Mouse (Mus musculus): ENCODE measurements around the gene Neil3. TPM values are rescaled to one million over a fixed set of nuclear protein-coding genes. Genes with fewer than 3 reads are reported as not detected.

Gene Neil3
- polyA plus RNA-seq (2014; fragmentation: Nextera tagmentation; extraction: Ambion mirVana), result 34.7 and 37.0 TPM in 2 replicates

DNA sequence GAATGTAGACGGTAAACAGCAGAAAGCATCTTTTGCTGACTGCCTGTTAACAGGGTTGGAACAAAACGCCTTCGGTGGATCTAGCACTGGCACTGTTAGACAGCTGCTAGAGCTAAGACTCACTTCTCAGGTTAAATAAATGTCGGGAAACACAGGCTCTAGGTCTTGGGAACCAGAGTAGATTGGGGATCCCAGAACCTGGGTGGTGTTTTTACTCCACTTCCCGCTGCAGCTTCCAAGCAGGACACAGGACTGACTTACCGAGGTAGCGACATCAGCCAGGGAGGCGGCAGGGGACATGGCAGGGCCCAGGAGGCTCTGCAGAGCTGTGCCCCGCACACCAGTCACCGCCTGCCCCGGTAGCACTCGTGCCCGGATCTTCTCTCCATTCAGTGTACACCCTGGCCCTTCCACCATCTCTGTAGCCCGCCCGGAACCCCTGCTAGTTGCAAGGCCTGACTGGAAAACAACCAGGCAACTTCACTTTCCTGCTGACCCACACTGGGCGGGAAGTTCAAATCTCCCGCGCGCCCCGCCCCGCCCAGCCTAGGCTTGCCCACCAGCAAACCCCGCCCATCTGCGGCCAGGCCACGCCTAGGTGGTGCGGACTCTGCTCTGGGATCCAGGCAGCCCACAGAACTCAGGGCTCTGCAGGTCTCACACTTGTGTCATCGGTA, at the start of gene Neil3:
TSS of gene Neil3 (minus strand) at position 571 of the 677 bp plus-strand sequence.
- peak within 1 kb of the TSS; percentile 65 for H3K4me3 ChIP-seq (ENCODE audit: low read depth, low read length)
- under 1% methylated on average over 26 of the region's 26 CpGs for WGBS
- ATAC-seq (ENCODE audit: insufficient read depth), result peak; percentile 100
- H3K9me3 ChIP-seq (ENCODE audit: low read depth, low read length), result no peaks in the 10 kb centered on the region
- no peak within 1 kb of the TSS for H3K27ac ChIP-seq (ENCODE audit: low read depth)
- peak within 1 kb of the TSS; percentile 66 for H3K9ac ChIP-seq
- DNase-seq, result peak; percentile 96
- H3K4me2 ChIP-seq, result peak within 1 kb of the TSS; percentile 76
- no peak for TF ChIP-seq CTCF (IDR thresholded peaks at IDR 0.05; ENCODE audit: low read depth)
- peaks cover 4% of the 10 kb centered on the region for H3K4me1 ChIP-seq (ENCODE audit: insufficient read depth)
- H3K27me3 ChIP-seq (ENCODE audit: insufficient read depth, low read length), result no peaks in the 10 kb centered on the region
- no peaks in the 10 kb centered on the region for H3K36me3 ChIP-seq (ENCODE audit: insufficient read depth)

DNA sequence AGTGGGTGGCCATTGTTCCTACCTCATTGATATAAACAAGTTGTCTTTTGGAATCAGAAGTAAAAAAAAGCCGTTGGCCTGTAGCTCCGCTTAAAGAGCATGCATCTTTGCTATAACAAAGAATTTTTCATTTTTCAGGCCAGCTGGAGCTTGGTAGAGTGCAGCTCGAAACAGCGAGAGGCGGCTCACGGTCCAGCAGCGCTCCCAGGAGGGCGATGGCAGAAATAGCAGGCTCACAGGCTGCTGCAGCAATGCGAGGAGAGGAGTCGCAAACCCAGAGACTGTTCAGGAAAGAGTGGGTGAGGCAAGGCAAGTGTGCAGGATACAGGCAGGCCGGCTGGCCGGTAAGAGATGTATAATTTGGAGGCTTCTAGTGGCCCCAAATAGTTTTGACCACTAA, 42.0 kb upstream of the Neil3 start:
- ATAC-seq (ENCODE audit: insufficient read depth), result peak; percentile 75
- no peak overlapping the region for H3K27ac ChIP-seq (ENCODE audit: low read depth)
- no peak overlapping the region for H3K4me3 ChIP-seq (ENCODE audit: low read depth, low read length)
- H3K36me3 ChIP-seq (ENCODE audit: insufficient read depth), result no peaks in the 10 kb centered on the region
- H3K9me3 ChIP-seq (ENCODE audit: low read depth, low read length), result no peaks in the 10 kb centered on the region
- no peak overlapping the region for H3K9ac ChIP-seq
- no peak overlapping the region for H3K4me2 ChIP-seq
- no peaks in the 10 kb centered on the region for H3K4me1 ChIP-seq (ENCODE audit: insufficient read depth)
- TF ChIP-seq CTCF (IDR thresholded peaks at IDR 0.05; ENCODE audit: low read depth), result peak; percentile 80
- peak; percentile 80 for DNase-seq
- no peaks in the 10 kb centered on the region for H3K27me3 ChIP-seq (ENCODE audit: insufficient read depth, low read length)
- 20% methylated on average over 12 of the region's 12 CpGs for WGBS

DNA sequence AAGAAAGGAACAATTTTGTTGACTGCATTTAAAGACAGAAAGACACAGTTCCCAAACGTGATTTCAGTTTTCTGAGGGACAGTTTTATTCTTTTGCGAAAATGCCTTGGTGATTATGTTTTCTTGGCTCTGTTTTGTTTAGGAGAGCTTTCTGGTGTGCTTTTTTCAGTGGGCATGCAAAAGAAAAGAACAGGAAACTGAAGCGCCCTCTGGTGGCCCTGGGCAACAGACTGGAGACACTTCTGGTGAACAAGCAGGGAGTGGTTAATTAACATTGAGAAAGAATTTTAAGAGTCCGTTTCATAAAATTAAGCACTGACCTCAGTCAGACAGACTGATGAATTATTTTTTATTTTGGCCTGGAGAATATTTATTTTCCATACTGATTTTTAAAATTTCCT, 25.1 kb upstream of the Neil3 start:
- WGBS, result 32% methylated on average over 4 of the region's 4 CpGs
- H3K27ac ChIP-seq (ENCODE audit: low read depth), result no peak overlapping the region
- H3K27me3 ChIP-seq (ENCODE audit: insufficient read depth, low read length), result no peaks in the 10 kb centered on the region
- no peak overlapping the region for H3K9ac ChIP-seq
- no peaks in the 10 kb centered on the region for H3K36me3 ChIP-seq (ENCODE audit: insufficient read depth)
- H3K4me2 ChIP-seq, result no peak overlapping the region
- peak; percentile 64 for TF ChIP-seq CTCF (IDR thresholded peaks at IDR 0.05; ENCODE audit: low read depth)
- H3K9me3 ChIP-seq (ENCODE audit: low read depth, low read length), result no peaks in the 10 kb centered on the region
- no peak for ATAC-seq (ENCODE audit: insufficient read depth)
- H3K4me1 ChIP-seq (ENCODE audit: insufficient read depth), result no peaks in the 10 kb centered on the region
- no peak overlapping the region for H3K4me3 ChIP-seq (ENCODE audit: low read depth, low read length)
- DNase-seq, result peak; percentile 81

DNA sequence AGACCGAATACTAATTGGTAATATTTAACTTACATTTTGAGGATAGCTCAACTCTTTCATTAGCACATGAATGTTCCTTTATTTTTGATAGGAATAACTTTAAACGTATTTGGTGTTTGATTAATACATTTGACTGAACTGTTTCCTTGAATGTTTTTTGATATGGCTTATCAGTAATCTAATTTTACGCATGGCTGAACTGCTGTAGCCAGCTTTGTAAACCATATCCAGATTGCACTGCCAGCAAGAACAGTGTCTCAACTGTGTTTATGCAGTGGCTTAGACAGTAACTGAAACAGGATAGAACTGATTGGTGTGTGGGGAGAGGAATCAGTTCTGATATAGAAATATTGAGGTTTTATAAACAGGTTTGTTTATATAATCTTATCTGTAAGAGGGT, 22.6 kb upstream of the Neil3 start:
- H3K4me3 ChIP-seq (ENCODE audit: low read depth, low read length), result no peak overlapping the region
- 64% methylated on average over 3 of the region's 3 CpGs for WGBS
- no peak overlapping the region for H3K9ac ChIP-seq
- H3K36me3 ChIP-seq (ENCODE audit: insufficient read depth), result no peaks in the 10 kb centered on the region
- TF ChIP-seq CTCF (IDR thresholded peaks at IDR 0.05; ENCODE audit: low read depth), result no peak
- ATAC-seq (ENCODE audit: insufficient read depth) (no peak), DNase-seq (no peak)
- no peaks in the 10 kb centered on the region for H3K4me1 ChIP-seq (ENCODE audit: insufficient read depth)
- no peak overlapping the region for H3K27ac ChIP-seq (ENCODE audit: low read depth)
- no peaks in the 10 kb centered on the region for H3K27me3 ChIP-seq (ENCODE audit: insufficient read depth, low read length)
- H3K9me3 ChIP-seq (ENCODE audit: low read depth, low read length), result no peaks in the 10 kb centered on the region
- H3K4me2 ChIP-seq, result no peak overlapping the region

DNA sequence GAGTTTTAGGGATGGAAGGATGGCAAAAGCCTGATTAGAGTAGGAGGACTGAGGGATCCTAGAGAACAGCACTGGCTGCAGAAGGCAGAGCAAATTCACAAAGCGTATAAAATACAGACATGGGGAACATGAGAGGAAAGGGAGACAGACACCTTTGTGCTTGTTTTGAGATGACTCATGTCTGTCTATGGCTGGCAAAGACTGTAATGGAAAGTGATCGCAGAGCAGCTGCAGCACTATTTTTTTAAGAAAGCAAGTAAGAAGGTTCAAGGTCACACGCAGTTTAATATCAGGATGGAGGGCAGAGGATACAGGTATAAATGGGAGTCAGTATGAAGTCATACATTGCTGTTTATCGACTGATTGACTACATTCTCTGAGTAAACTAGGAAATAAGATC, 8.2 kb downstream of the Neil3 start:
- ATAC-seq (ENCODE audit: insufficient read depth) (no peak), DNase-seq (no peak)
- TF ChIP-seq CTCF (IDR thresholded peaks at IDR 0.05; ENCODE audit: low read depth), result no peak
- no peak overlapping the region for H3K4me2 ChIP-seq
- no peaks in the 10 kb centered on the region for H3K4me1 ChIP-seq (ENCODE audit: insufficient read depth)
- no peak overlapping the region for H3K9ac ChIP-seq
- no peaks in the 10 kb centered on the region for H3K9me3 ChIP-seq (ENCODE audit: low read depth, low read length)
- H3K27me3 ChIP-seq (ENCODE audit: insufficient read depth, low read length), result no peaks in the 10 kb centered on the region
- H3K4me3 ChIP-seq (ENCODE audit: low read depth, low read length), result no peak overlapping the region
- no peak overlapping the region for H3K27ac ChIP-seq (ENCODE audit: low read depth)
- H3K36me3 ChIP-seq (ENCODE audit: insufficient read depth), result no peaks in the 10 kb centered on the region
- 86% methylated on average over 4 of the region's 4 CpGs for WGBS

DNA sequence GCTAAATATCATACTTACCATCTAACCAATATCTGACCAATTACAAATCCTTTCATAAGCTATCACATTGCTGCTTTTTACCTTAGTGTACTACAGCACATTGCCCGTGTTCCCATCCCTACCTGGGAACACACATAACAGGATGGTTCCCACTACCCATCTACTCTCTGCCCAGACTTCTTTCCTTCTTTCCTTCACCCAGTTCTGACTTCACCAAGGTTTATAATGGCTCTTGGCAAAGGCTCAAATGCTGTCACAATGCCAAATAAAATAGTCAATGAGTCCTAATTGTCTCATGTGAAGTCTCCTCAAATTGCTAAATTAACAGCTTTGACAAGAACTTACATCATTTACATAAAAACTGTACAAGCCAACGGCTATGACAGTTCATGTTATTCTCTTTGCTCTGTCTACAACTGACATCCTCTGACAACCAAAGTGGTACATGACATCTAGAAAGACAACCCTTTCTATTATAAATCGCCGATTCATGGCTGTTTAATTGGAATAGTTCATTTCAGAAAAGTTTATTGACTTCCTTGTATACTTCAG, 9.9 kb downstream of the Neil3 start:
- Histone ChIP-seq H3K27ac (ENCODE audit: low read depth) (no peak overlapping the region), H3K27me3 (ENCODE audit: insufficient read depth, low read length) (no peaks in the 10 kb centered on the region), H3K4me1 (ENCODE audit: insufficient read depth) (no peaks in the 10 kb centered on the region), H3K4me2 (no peak overlapping the region), H3K36me3 (ENCODE audit: insufficient read depth) (no peaks in the 10 kb centered on the region), H3K9me3 (ENCODE audit: low read depth, low read length) (no peaks in the 10 kb centered on the region), H3K9ac (no peak overlapping the region), H3K4me3 (ENCODE audit: low read depth, low read length) (no peak overlapping the region)
- DNase-seq (no peak), ATAC-seq (ENCODE audit: insufficient read depth) (no peak)
- WGBS, result 92% methylated on average over 4 of the region's 4 CpGs
- no peak for TF ChIP-seq CTCF (IDR thresholded peaks at IDR 0.05; ENCODE audit: low read depth)

DNA sequence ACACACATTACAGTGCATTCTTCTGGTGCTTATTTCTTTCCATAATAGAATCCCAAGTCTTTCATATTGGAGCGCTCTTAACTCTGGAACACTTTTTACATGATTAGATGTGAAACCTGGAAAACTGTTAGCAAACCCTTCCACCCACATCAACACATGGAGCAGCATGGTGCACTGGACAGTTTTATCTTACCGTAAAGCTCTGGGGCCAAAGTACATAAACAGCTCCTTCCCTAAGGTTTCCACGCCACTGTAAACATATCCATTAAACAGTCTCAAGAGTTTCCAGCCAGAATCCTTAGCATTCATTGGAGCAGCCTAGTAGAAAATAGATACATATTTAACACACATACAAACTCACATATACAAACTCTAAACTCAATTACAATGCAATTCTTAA, 15.4 kb downstream of the Neil3 start:
- Histone ChIP-seq H3K9me3 (ENCODE audit: low read depth, low read length) (no peaks in the 10 kb centered on the region), H3K4me3 (ENCODE audit: low read depth, low read length) (no peak overlapping the region), H3K36me3 (ENCODE audit: insufficient read depth) (no peaks in the 10 kb centered on the region), H3K27me3 (ENCODE audit: insufficient read depth, low read length) (no peaks in the 10 kb centered on the region), H3K4me2 (no peak overlapping the region), H3K27ac (ENCODE audit: low read depth) (no peak overlapping the region), H3K4me1 (ENCODE audit: insufficient read depth) (no peaks in the 10 kb centered on the region), H3K9ac (no peak overlapping the region)
- DNase-seq, result no peak
- TF ChIP-seq CTCF (IDR thresholded peaks at IDR 0.05; ENCODE audit: low read depth), result no peak
- no peak for ATAC-seq (ENCODE audit: insufficient read depth)
- WGBS, result 63% methylated on average over 3 of the region's 3 CpGs

All from lung, embryonic 14.5 days (tissue).